Mouse (Mus musculus): Measurements from ENCODE around the gene Ccdc84. TPM values are rescaled to one million over a fixed set of nuclear protein-coding genes. Genes with fewer than 3 reads are reported as not detected.
A peak's percentile ranks its signal among the peaks of the same experiment; 100 is the strongest.
"Not testable (repeated sequence)": the region's sequence is repeated elsewhere in the genome, so short reads cannot be mapped to it uniquely, and the experiment has no call there.

The Ccdc84 gene
- polyA plus RNA-seq, 1 experiment: 15.6 TPM

- H3ac ChIP-seq (ENCODE audit: control insufficient read depth, insufficient read length): no peak overlapping the region
- no peaks in the 10 kb centered on the region for H3K27me3 ChIP-seq (ENCODE audit: control insufficient read depth, insufficient read depth, insufficient read length)
- no peaks in the 10 kb centered on the region for H3K36me3 ChIP-seq (ENCODE audit: control insufficient read depth, insufficient read depth)
- TF ChIP-seq TCF3 (IDR thresholded peaks at IDR 0.05; ENCODE audit: insufficient read length, low read depth) (no peak), POLR2AphosphoS2 (IDR thresholded peaks at IDR 0.05; ENCODE audit: insufficient read length, low read depth) (no peak), MYOD1 (IDR thresholded peaks at IDR 0.05; ENCODE audit: control insufficient read depth in 1 of 3, insufficient read length in 2 of 3, low read depth in 2 of 3) (no peak), USF1 (IDR thresholded peaks at IDR 0.05; ENCODE audit: low read depth) (no peak), SRF (IDR thresholded peaks at IDR 0.05; ENCODE audit: control insufficient read depth, insufficient read length, low read depth) (no peak), E2F4 (IDR thresholded peaks at IDR 0.05; ENCODE audit: insufficient read depth) (no peak), MYOG (IDR thresholded peaks at IDR 0.05; ENCODE audit: control insufficient read depth in 1 of 3, insufficient read depth in 1 of 3, insufficient read length in 2 of 3, low read depth in 2 of 3) (no peak)
- no peak overlapping the region for H3K4me2 ChIP-seq (ENCODE audit: low read depth)
- peaks cover 11% of the 10 kb centered on the region for H3K79me2 ChIP-seq (ENCODE audit: control insufficient read depth, insufficient read depth)
- no peak overlapping the region for H3K4me3 ChIP-seq
Observed at GRCm38 (mm10) chr9:44364480-44364879, 53.9 kb downstream of the Ccdc84 start.

DNA sequence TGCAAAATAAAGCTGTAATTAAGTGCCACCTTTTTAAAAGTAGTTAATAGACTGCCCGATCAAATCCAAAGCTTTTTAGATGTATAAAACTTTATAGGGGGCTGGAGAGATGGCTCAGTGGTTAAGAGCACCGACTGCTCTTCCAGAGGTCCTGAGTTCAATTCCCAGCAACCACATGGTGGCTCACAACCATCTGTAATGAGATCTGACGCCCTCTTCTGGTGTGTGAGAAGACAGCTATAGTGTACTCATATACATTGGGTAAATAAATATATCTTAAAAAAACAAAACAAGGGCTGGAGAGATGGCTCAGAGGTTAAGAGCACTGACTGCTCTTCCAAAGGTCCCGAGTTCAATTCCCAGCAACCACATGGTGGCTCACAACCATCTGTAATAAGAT lies 56.4 kb downstream of the Ccdc84 start:
- peak overlapping the region; percentile 91 for H3K4me2 ChIP-seq (ENCODE audit: low read depth)
- H3K36me3 ChIP-seq (ENCODE audit: control insufficient read depth, insufficient read depth); H3K27me3 ChIP-seq (ENCODE audit: control insufficient read depth, insufficient read depth, insufficient read length): not testable (repeated sequence)
- H3K4me3 ChIP-seq: peak overlapping the region; percentile 73
- H3ac ChIP-seq (ENCODE audit: control insufficient read depth, insufficient read length): peak overlapping the region; percentile 24
- peaks cover 11% of the 10 kb centered on the region for H3K79me2 ChIP-seq (ENCODE audit: control insufficient read depth, insufficient read depth)

- Histone ChIP-seq H3K79me2 (ENCODE audit: control insufficient read depth, insufficient read depth) (peaks cover 11% of the 10 kb centered on the region), H3K4me2 (ENCODE audit: low read depth) (peak within 1 kb of the TSS; percentile 91), H3K27me3 (ENCODE audit: control insufficient read depth, insufficient read depth, insufficient read length) (no peaks in the 10 kb centered on the region), H3K4me3 (peak within 1 kb of the TSS; percentile 73), H3ac (ENCODE audit: control insufficient read depth, insufficient read length) (peak within 1 kb of the TSS; percentile 24), H3K36me3 (ENCODE audit: control insufficient read depth, insufficient read depth) (peaks cover 7% of the 10 kb centered on the region)
- TF ChIP-seq POLR2A (IDR thresholded peaks at IDR 0.05; ENCODE audit: insufficient read length, low read depth): peak; percentile 75
- TF ChIP-seq SRF (IDR thresholded peaks at IDR 0.05; ENCODE audit: control insufficient read depth, insufficient read length, low read depth): peak; percentile 22
- no peak for TF ChIP-seq REST (IDR thresholded peaks at IDR 0.05; ENCODE audit: insufficient read depth, insufficient read length)
- peak; percentile 90 for TF ChIP-seq POLR2AphosphoS2 (IDR thresholded peaks at IDR 0.05; ENCODE audit: insufficient read length, low read depth)
- TF ChIP-seq USF1 (IDR thresholded peaks at IDR 0.05; ENCODE audit: low read depth): peak; percentile 100
- TF ChIP-seq E2F4 (IDR thresholded peaks at IDR 0.05; ENCODE audit: insufficient read depth): no peak
- peak; percentile 43 for TF ChIP-seq MAX (IDR thresholded peaks at IDR 0.05; ENCODE audit: low read depth)
- TF ChIP-seq TCF12 (IDR thresholded peaks at IDR 0.05; ENCODE audit: insufficient read depth, poor library complexity, severe bottlenecking): no peak
- no peak for TF ChIP-seq MYOG (IDR thresholded peaks at IDR 0.05; ENCODE audit: control insufficient read depth in 1 of 3, insufficient read depth in 1 of 3, insufficient read length in 2 of 3, low read depth in 2 of 3)
- no peak for TF ChIP-seq CEBPB (IDR thresholded peaks at IDR 0.05; ENCODE audit: insufficient read depth, poor library complexity, severe bottlenecking)
- no peak for TF ChIP-seq TCF3 (IDR thresholded peaks at IDR 0.05; ENCODE audit: insufficient read length, low read depth)
- no peak for TF ChIP-seq MYOD1 (IDR thresholded peaks at IDR 0.05; ENCODE audit: control insufficient read depth in 1 of 3, insufficient read length in 2 of 3, low read depth in 2 of 3)
Observed at GRCm38 (mm10) chr9:44361190-44361917, 57.0 kb downstream of the Ccdc84 start, which contains the start of gene Vps11. Vps11 (minus strand) TSS chr9:44361670.

Other genes starting within 250 kb of the Ccdc84 start
- gene Cbl, start 184.5 kb downstream of the Ccdc84 start, polyA plus RNA-seq (2012; fragmentation: generic; extraction: Trizol): 4.5 TPM
- gene Ccdc153, start 177.9 kb downstream of the Ccdc84 start, polyA plus RNA-seq (2012; fragmentation: generic; extraction: Trizol): not detected
- 0.02 TPM for gene Pdzd3, start 167.1 kb downstream of the Ccdc84 start, polyA plus RNA-seq (2012; fragmentation: generic; extraction: Trizol)
- 7.2 TPM for gene Nlrx1, start 150.0 kb downstream of the Ccdc84 start, polyA plus RNA-seq (2012; fragmentation: generic; extraction: Trizol)
- gene Abcg4, start 130.0 kb downstream of the Ccdc84 start, polyA plus RNA-seq (2012; fragmentation: generic; extraction: Trizol): 0.10 TPM
- 6.5 TPM for gene Hinfp, start 112.9 kb downstream of the Ccdc84 start, polyA plus RNA-seq (2012; fragmentation: generic; extraction: Trizol)
- gene C2cd2l, start 98.3 kb downstream of the Ccdc84 start, polyA plus RNA-seq (2012; fragmentation: generic; extraction: Trizol): 18.1 TPM
- 26.3 TPM for gene Dpagt1, start 92.5 kb downstream of the Ccdc84 start, polyA plus RNA-seq (2012; fragmentation: generic; extraction: Trizol)
- 123 TPM for gene H2afx, start 83.9 kb downstream of the Ccdc84 start, polyA plus RNA-seq (2012; fragmentation: generic; extraction: Trizol)
- 31.5 TPM for gene Hmbs, start 74.3 kb downstream of the Ccdc84 start, polyA plus RNA-seq (2012; fragmentation: generic; extraction: Trizol)
- 26.4 TPM for gene Vps11, start 56.9 kb downstream of the Ccdc84 start, polyA plus RNA-seq (2012; fragmentation: generic; extraction: Trizol)
- 45.9 TPM for gene Hyou1, start 39.1 kb downstream of the Ccdc84 start, polyA plus RNA-seq (2012; fragmentation: generic; extraction: Trizol)
- 20.8 TPM for gene Slc37a4, start 21.7 kb downstream of the Ccdc84 start, polyA plus RNA-seq (2012; fragmentation: generic; extraction: Trizol)
- 1,955 TPM for gene Rps25, start 11.4 kb downstream of the Ccdc84 start, polyA plus RNA-seq (2012; fragmentation: generic; extraction: Trizol)
- 119 TPM for gene Trappc4, start 11.0 kb downstream of the Ccdc84 start, polyA plus RNA-seq (2012; fragmentation: generic; extraction: Trizol)
- gene Foxr1, start 22.6 kb upstream of the Ccdc84 start, polyA plus RNA-seq (2012; fragmentation: generic; extraction: Trizol): not detected
- not detected for gene Upk2, start 36.4 kb upstream of the Ccdc84 start, polyA plus RNA-seq (2012; fragmentation: generic; extraction: Trizol)
- 35.4 TPM for gene Bcl9l, start 64.3 kb upstream of the Ccdc84 start, polyA plus RNA-seq (2012; fragmentation: generic; extraction: Trizol)
- 0.01 TPM for gene Cxcr5, start 143.3 kb upstream of the Ccdc84 start, polyA plus RNA-seq (2012; fragmentation: generic; extraction: Trizol)
- gene Ddx6, start 186.3 kb upstream of the Ccdc84 start, polyA plus RNA-seq (2012; fragmentation: generic; extraction: Trizol): 25.8 TPM